Mouse (Mus musculus) cerebellum, adult 11-12 months (tissue): ENCODE data around the gene Olfr1054.
"Not testable (repeated sequence)": the region's sequence is repeated elsewhere in the genome, so short reads cannot be mapped to it uniquely, and the experiment has no call there.

Experiments
- DNase-seq: peaks from one replicate; pipeline ENCODE4 v3.0.0; 2022

The Olfr1054 gene

DNA sequence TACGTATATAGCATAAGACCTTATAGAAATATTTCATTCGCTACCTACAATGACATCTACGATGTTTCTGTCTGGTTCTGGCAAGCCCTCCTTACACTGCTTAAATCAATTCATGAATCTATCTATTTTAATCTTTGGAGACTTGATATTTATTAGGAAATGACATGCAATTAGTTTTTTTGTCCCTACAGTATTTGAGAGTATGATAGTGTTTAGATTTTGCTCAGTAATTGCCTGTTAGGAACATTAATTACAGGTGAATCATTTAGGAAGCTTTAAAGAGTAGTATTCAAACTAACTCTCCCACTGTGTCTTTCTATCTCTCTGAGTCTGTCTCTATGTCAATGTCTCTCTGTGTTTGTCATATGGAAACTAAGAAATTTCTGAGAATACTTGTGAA is at the start of gene Olfr1054:
Gene Olfr1054, minus strand, starts transcription at position 101 of the 400 bp plus-strand sequence.
- no peak for DNase-seq

DNA sequence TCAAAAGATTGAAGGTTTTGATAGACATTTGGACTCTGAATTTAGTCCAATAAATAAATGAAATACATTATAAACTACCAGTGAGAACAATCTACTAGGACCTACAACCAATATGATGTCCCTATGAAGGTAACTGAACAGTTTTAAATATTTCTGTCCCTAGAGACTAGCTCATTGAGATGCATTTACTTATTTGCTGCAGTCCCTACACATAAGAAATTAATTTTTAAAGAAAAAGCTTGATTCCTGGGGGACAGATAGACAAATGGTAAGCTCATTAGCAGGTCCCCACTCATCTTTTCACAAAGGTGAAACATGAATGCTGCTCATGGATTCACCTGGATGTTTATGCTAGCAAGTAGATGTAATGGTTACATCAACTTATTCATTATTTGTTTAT is 43.1 kb upstream of the Olfr1054 start, which contains the start of gene Olfr1057:
Gene Olfr1057, minus strand, starts transcription at position 101 of the 400 bp plus-strand sequence.
- DNase-seq = no peak

DNA sequence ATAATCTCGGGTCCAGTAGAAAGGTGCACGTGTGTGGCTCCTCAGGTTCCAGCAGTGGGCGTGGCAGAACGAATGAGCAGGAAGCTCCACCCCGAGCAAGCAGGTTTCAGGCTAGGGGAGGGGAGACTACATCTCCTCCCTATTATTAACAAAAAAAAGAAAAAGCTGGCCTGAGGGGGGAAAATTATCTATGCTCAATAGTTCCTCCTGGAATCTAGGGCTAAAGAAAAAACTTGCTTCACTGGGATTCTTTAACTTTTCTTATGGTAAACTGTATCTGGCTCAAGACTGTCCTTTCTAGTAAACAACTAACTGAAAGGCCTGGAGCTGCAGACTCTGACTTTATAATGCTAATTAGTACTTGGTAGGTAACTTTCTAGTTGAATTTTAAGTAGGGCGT is 31.1 kb upstream of the Olfr1054 start:
- DNase-seq = not testable (repeated sequence)

DNA sequence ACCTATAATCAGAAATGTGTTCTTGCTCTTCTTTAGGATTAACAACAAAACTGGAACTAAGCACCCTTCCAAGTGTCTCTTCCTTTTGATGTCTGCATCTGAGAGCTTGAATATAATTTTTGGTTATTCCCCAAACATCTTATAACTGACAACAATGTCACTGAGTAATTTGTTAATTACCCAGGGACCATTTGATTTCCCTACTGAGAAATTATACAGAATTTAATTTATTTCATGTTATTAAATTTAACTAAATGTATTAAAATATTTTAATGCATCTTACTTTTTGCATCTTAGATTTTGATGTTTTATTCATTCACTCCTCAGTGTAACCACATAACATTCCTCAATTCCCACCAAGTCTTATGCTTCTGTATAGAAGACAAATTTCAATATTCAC is 27.1 kb upstream of the Olfr1054 start, which contains the start of gene Olfr1056:
Gene Olfr1056, minus strand, starts transcription at position 101 of the 400 bp plus-strand sequence.
- no peak for DNase-seq

DNA sequence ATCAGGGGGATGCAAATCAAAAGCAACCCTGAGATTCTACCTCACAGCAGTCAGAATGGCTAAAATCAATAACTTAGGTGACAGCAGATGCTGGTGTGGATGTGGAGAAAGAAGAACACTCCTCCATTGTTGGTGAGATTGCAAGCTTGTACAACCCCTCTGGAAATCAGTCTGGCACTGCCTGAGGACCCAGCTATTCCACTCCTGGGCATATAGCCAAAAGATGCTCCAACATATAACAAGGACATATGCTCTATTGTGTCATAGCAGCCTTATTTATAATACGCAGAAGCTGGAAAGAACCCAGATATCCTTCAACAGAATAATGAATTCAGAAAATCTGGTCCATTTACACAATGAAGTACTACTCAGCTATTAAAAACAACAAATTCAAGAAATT is 16.5 kb upstream of the Olfr1054 start:
- DNase-seq = not testable (repeated sequence)

DNA sequence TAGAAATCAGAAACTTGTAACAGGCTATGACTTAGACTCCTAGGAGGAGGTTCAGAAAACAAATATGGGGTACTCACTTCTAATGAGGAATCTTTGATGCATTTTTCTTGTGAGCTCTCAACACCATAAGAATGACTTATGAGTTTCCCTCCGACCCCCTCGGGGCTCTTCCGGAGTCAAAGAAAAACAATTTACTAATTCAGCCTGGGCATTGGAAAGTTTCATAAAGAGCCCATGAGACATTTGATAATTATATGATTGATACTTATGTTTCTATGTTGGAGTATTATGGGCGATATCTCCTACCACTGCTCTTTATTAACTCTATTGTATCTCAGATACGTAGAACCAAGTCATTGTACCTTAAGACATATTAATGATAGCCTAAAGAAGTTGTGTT is 15.0 kb upstream of the Olfr1054 start, which contains the start of gene Olfr1055:
Gene Olfr1055, minus strand, starts transcription at position 101 of the 400 bp plus-strand sequence.
- DNase-seq = no peak

DNA sequence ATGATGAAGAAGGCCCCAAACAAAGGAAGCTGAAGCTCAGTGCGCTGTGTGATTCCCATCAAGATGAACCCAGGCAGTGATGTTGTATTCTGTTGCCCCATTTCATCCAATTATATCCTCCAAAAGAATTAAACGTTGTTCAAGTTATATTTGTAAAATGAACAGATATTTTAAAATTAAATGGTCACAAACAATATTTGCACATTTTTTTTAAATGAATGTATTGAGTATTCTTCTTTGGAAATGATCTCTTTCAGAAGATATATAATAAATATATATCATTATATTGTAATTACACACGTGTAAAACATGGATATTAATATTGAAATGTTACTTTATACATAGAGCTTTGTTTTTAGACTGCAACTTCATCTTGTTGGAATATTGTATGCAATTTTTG is 20.0 kb downstream of the Olfr1054 start, which contains the start of gene Olfr1053:
Gene Olfr1053, minus strand, starts transcription at position 101 of the 400 bp plus-strand sequence.
- no peak for DNase-seq

DNA sequence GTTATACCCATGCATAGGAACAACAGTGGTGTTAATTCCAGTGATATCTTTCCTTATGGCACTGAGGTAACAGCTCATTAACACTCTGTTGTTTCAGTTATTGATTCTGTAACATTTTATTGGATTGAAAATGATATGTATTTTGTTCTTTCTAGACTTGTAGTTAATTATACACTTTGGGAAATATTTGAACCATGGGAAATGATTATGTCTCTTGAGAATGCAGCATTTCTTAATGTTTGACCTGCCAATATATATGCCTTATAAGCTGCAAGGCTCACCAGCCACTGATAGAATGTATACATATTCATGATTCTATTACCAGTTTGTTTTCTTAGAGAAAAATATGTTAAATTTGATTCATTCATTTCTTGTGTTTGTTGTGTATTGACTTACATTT is 43.1 kb downstream of the Olfr1054 start, which contains the start of gene Olfr1052:
Gene Olfr1052, plus strand, starts transcription at position 301 of the 400 bp plus-strand sequence.
- DNase-seq = no peak
